Mouse (Mus musculus) midbrain, embryonic 14.5 days (tissue): ENCODE measurements around the gene Rtn1. TPM values are rescaled to one million over a fixed set of nuclear protein-coding genes. Genes with fewer than 3 reads are reported as not detected.

Experiments used
- ATAC-seq: fragments of 200-750 bp; cut with Nextera tagmentation; 2 replicates; pipeline ENCODE4 v1.8.0; 2017; ENCODE audit warnings: moderate number of reproducible peaks, moderate library complexity; ENCODE audit not compliant: low FRiP score, low TSS enrichment
- DNase-seq: peaks from one replicate; pipeline ENCODE4 v3.0.0-alpha.2; 2015
- H3K27ac ChIP-seq: fragments of 300-500 bp; sonication (generic); replicated peaks from 2 replicates; pipeline ENCODE4 v1.5.1; 2014; ENCODE audit warnings: mild to moderate bottlenecking, low read depth, low read length, moderate library complexity
- H3K27me3 ChIP-seq: fragments of 300-500 bp; sonication (generic); 2 replicates; pipeline ENCODE4 v1.6.1; 2014; ENCODE audit warnings: low read length, control low read depth, mixed read lengths; ENCODE audit not compliant: control insufficient read depth, insufficient read depth
- H3K36me3 ChIP-seq: fragments of 300-500 bp; sonication (generic); 2 replicates; pipeline ENCODE4 v1.6.1; 2014; ENCODE audit warnings: low read length, control low read depth; ENCODE audit not compliant: control insufficient read depth, insufficient read depth
- H3K4me1 ChIP-seq: fragments of 300-500 bp; sonication (generic); 2 replicates; pipeline ENCODE4 v1.6.1; 2014; ENCODE audit warnings: mild to moderate bottlenecking, antibody characterized with exemption, low read length, control low read depth; ENCODE audit not compliant: control insufficient read depth, insufficient read depth
- H3K4me2 ChIP-seq: fragments of 300-500 bp; sonication (generic); 2 replicates; pipeline ENCODE4 v1.6.1; 2014; ENCODE audit warnings: mild to moderate bottlenecking, low read length, moderate library complexity
- H3K4me3 ChIP-seq: fragments of 300-500 bp; sonication (generic); replicated peaks from 2 replicates; pipeline ENCODE4 v1.5.1; 2014; ENCODE audit warnings: low read depth, low read length
- H3K9ac ChIP-seq: fragments of 300-500 bp; sonication (generic); replicated peaks from 2 replicates; pipeline ENCODE4 v1.6.1; 2014; ENCODE audit warnings: mild to moderate bottlenecking, low read length, moderate library complexity
- H3K9me3 ChIP-seq: fragments of 300-500 bp; sonication (generic); 2 replicates; pipeline ENCODE4 v1.6.1; 2016; ENCODE audit warnings: low read length, control low read depth, mixed read lengths; ENCODE audit not compliant: control insufficient read depth
- WGBS: fragments of 180-500 bp; shearing (Covaris S2); extraction: QIAGEN DNeasy Blood & Tissue Kit; methylation state at CpG from one replicate; pipeline ENCODE4 v1.1.7; 2014; 5-methylcytosine and 5-hydroxymethylcytosine counted together
- polyA plus RNA-seq: library from polyadenylated mRNA; unstranded; fragments of >200 nt; fragmentation: Nextera tagmentation; extraction: Ambion mirVana; gene quantifications from 2 replicates; pipeline ENCODE4 v1.2.1, GENCODE M21; 2014

Gene Rtn1
- polyA plus RNA-seq, 1 experiment from 2014 or later: 2,477 TPM

- peak; percentile 24 for DNase-seq
- no peak overlapping the region for H3K9ac ChIP-seq
- H3K9me3 ChIP-seq: no peaks in the 10 kb centered on the region
- WGBS: 87% methylated on average over 14 of the region's 14 CpGs
- no peaks in the 10 kb centered on the region for H3K4me1 ChIP-seq
- ATAC-seq: no peak
- no peak overlapping the region for H3K4me2 ChIP-seq
- H3K4me3 ChIP-seq: no peak overlapping the region
- no peaks in the 10 kb centered on the region for H3K36me3 ChIP-seq
- no peak overlapping the region for H3K27ac ChIP-seq
- no peaks in the 10 kb centered on the region for H3K27me3 ChIP-seq
These were observed 19.3 kb downstream of the Rtn1 start for GRCm38 (mm10) chr12:72389377-72390103.

- Histone ChIP-seq H3K4me2 (no peak overlapping the region), H3K27ac (no peak overlapping the region), H3K36me3 (no peaks in the 10 kb centered on the region), H3K27me3 (no peaks in the 10 kb centered on the region), H3K4me1 (no peaks in the 10 kb centered on the region), H3K9ac (no peak overlapping the region), H3K9me3 (no peaks in the 10 kb centered on the region), H3K4me3 (no peak overlapping the region)
- ATAC-seq: no peak
- DNase-seq: no peak
- whole genome bisulfite sequencing: 92% methylated on average over 5 of the region's 5 CpGs
These were observed 20.0 kb downstream of the Rtn1 start for GRCm38 (mm10) chr12:72388835-72389234.

GRCm38 (mm10) chr12:72388135-72388534, 20.7 kb downstream of the Rtn1 start:
- no peaks in the 10 kb centered on the region for H3K9me3 ChIP-seq
- no peak overlapping the region for H3K27ac ChIP-seq
- no peak overlapping the region for H3K4me3 ChIP-seq
- no peaks in the 10 kb centered on the region for H3K36me3 ChIP-seq
- H3K4me1 ChIP-seq: no peaks in the 10 kb centered on the region
- no peaks in the 10 kb centered on the region for H3K27me3 ChIP-seq
- ATAC-seq (no peak), DNase-seq (no peak)
- no peak overlapping the region for H3K9ac ChIP-seq
- 89% methylated on average over 6 of the region's 6 CpGs for WGBS
- H3K4me2 ChIP-seq: no peak overlapping the region

- no peak for DNase-seq
- 76% methylated on average over 5 of the region's 5 CpGs for WGBS
- Histone ChIP-seq H3K4me3 (no peak overlapping the region), H3K27me3 (no peaks in the 10 kb centered on the region), H3K9ac (no peak overlapping the region), H3K36me3 (no peaks in the 10 kb centered on the region), H3K9me3 (no peaks in the 10 kb centered on the region), H3K4me1 (peaks cover 26% of the 10 kb centered on the region), H3K27ac (no peak overlapping the region), H3K4me2 (no peak overlapping the region)
- ATAC-seq: no peak
These were observed 32.5 kb downstream of the Rtn1 start for GRCm38 (mm10) chr12:72376309-72376708.

- 4% methylated on average over 11 of the region's 11 CpGs for WGBS
- peak; percentile 59 for ATAC-seq
- H3K9ac ChIP-seq: peak overlapping the region; percentile 43
- peak overlapping the region; percentile 42 for H3K4me2 ChIP-seq
- H3K27ac ChIP-seq: peak overlapping the region; percentile 85
- no peaks in the 10 kb centered on the region for H3K27me3 ChIP-seq
- no peaks in the 10 kb centered on the region for H3K36me3 ChIP-seq
- DNase-seq: peak; percentile 83
- no peaks in the 10 kb centered on the region for H3K9me3 ChIP-seq
- H3K4me1 ChIP-seq: peaks cover 32% of the 10 kb centered on the region
- no peak overlapping the region; the same call in 1 of the 2 replicates for H3K4me3 ChIP-seq
These were observed 34.0 kb downstream of the Rtn1 start for GRCm38 (mm10) chr12:72374823-72375225.

GRCm38 (mm10) chr12:72373916-72374615, 34.8 kb downstream of the Rtn1 start:
- H3K4me1 ChIP-seq: peaks cover 32% of the 10 kb centered on the region
- no peaks in the 10 kb centered on the region for H3K36me3 ChIP-seq

GRCm38 (mm10) chr12:72370081-72370480, 38.8 kb downstream of the Rtn1 start:
- Histone ChIP-seq H3K4me1 (peaks cover 44% of the 10 kb centered on the region), H3K27ac (no peak overlapping the region), H3K4me2 (no peak overlapping the region), H3K9me3 (no peaks in the 10 kb centered on the region), H3K36me3 (no peaks in the 10 kb centered on the region), H3K4me3 (no peak overlapping the region), H3K9ac (no peak overlapping the region), H3K27me3 (no peaks in the 10 kb centered on the region)
- 63% methylated on average over 5 of the region's 5 CpGs for WGBS
- ATAC-seq (no peak), DNase-seq (no peak)

More at GRCm38 (mm10) chr12:72373916-72374615, 34.8 kb downstream of the Rtn1 start:
- H3K27me3 ChIP-seq: no peaks in the 10 kb centered on the region
- H3K4me2 ChIP-seq: peak overlapping the region; percentile 42
- H3K27ac ChIP-seq: peak overlapping the region; percentile 85
- H3K9me3 ChIP-seq: no peaks in the 10 kb centered on the region
- H3K4me3 ChIP-seq: no peak overlapping the region
- peak; percentile 79 for DNase-seq
- peak; percentile 62; the same call in 1 of the 2 replicates for ATAC-seq
- 20% methylated on average over 17 of the region's 17 CpGs for WGBS
- H3K9ac ChIP-seq: peak overlapping the region; percentile 43; the same call in 1 of the 2 replicates

- Histone ChIP-seq H3K27me3 (no peaks in the 10 kb centered on the region), H3K4me2 (no peak overlapping the region), H3K4me1 (peaks cover 24% of the 10 kb centered on the region), H3K36me3 (no peaks in the 10 kb centered on the region), H3K27ac (peak overlapping the region; percentile 74), H3K9me3 (no peaks in the 10 kb centered on the region), H3K9ac (no peak overlapping the region), H3K4me3 (no peak overlapping the region)
- WGBS: 20% methylated on average over 3 of the region's 3 CpGs
- no peak for ATAC-seq
- DNase-seq: no peak
These were observed 42.1 kb downstream of the Rtn1 start for GRCm38 (mm10) chr12:72366763-72367162.

GRCm38 (mm10) chr12:72366104-72366437, 42.8 kb downstream of the Rtn1 start:
- Histone ChIP-seq H3K9me3 (no peaks in the 10 kb centered on the region), H3K4me3 (no peak overlapping the region), H3K4me1 (peaks cover 24% of the 10 kb centered on the region), H3K36me3 (no peaks in the 10 kb centered on the region), H3K4me2 (no peak overlapping the region), H3K9ac (no peak overlapping the region), H3K27ac (peak overlapping the region; percentile 74), H3K27me3 (no peaks in the 10 kb centered on the region)
- WGBS: no CpG with 5 or more reads among the region's 2 CpGs
- peak; percentile 50 for DNase-seq
- ATAC-seq: 0 out of 2 replicates have a peak, but pooled peaks have one; percentile 17
